Mouse (Mus musculus) hindbrain, embryonic 16.5 days (tissue): ENCODE data around the gene Vasn. TPM values are rescaled to one million over a fixed set of nuclear protein-coding genes. Genes with fewer than 3 reads are reported as not detected.
A peak's percentile ranks its signal among the peaks of the same experiment; 100 is the strongest.
"Not testable (repeated sequence)": the region's sequence is repeated elsewhere in the genome, so short reads cannot be mapped to it uniquely, and the experiment has no call there.

ENCODE experiments used
- ATAC-seq: fragments of 200-750 bp; cut with Nextera tagmentation; 2 replicates; pipeline ENCODE4 v1.8.0; 2017; ENCODE audit warnings: moderate TSS enrichment, moderate library complexity
- H3K27ac ChIP-seq: fragments of 300-500 bp; sonication (generic); 2 replicates; pipeline ENCODE4 v1.5.1; 2014; ENCODE audit warnings: low read depth, mild to moderate bottlenecking, control low read depth, low read length, moderate library complexity
- H3K27me3 ChIP-seq: fragments of 300-500 bp; sonication (generic); replicated peaks from 2 replicates; pipeline ENCODE4 v1.6.1; 2014; ENCODE audit warnings: low read length; ENCODE audit not compliant: control insufficient read depth, insufficient read depth
- H3K36me3 ChIP-seq: fragments of 300-500 bp; sonication (generic); 2 replicates; pipeline ENCODE4 v1.6.1; 2014; ENCODE audit warnings: mild to moderate bottlenecking, low read length, moderate library complexity, mixed read lengths; ENCODE audit not compliant: control insufficient read depth, insufficient read depth
- H3K4me1 ChIP-seq: fragments of 300-500 bp; sonication (generic); 2 replicates; pipeline ENCODE4 v1.6.1; 2014; ENCODE audit warnings: low read depth, low read length; ENCODE audit not compliant: control insufficient read depth, insufficient read depth
- H3K4me2 ChIP-seq: fragments of 300-500 bp; sonication (generic); 2 replicates; pipeline ENCODE4 v1.6.1; 2014; ENCODE audit warnings: mild to moderate bottlenecking, low read length, control low read depth, moderate library complexity
- H3K4me3 ChIP-seq: fragments of 300-500 bp; sonication (generic); 2 replicates; pipeline ENCODE4 v1.5.1; 2014; ENCODE audit warnings: mild to moderate bottlenecking, low read length, control low read depth, moderate library complexity
- H3K9ac ChIP-seq: fragments of 300-500 bp; sonication (generic); 2 replicates; pipeline ENCODE4 v1.6.1; 2014; ENCODE audit warnings: low read depth, mild to moderate bottlenecking, control low read depth, low read length, moderate library complexity
- H3K9me3 ChIP-seq: fragments of 300-500 bp; sonication (generic); 2 replicates; pipeline ENCODE4 v1.6.1; 2014; ENCODE audit warnings: mild to moderate bottlenecking, low read length, moderate library complexity; ENCODE audit not compliant: control insufficient read depth
- WGBS: fragments of 180-500 bp; shearing (Covaris S2); extraction: QIAGEN DNeasy Blood & Tissue Kit; methylation state at CpG from one replicate; pipeline ENCODE4 v1.1.7; 2014; 5-methylcytosine and 5-hydroxymethylcytosine counted together
- polyA plus RNA-seq: library from polyadenylated mRNA; unstranded; fragments of >200 nt; fragmentation: Nextera tagmentation; extraction: Ambion mirVana; gene quantifications from 2 replicates; pipeline ENCODE4 v1.2.1, GENCODE M21; 2015

Vasn gene
- polyA plus RNA-seq, 1 experiment from 2014 or later, result 6.0 TPM

DNA sequence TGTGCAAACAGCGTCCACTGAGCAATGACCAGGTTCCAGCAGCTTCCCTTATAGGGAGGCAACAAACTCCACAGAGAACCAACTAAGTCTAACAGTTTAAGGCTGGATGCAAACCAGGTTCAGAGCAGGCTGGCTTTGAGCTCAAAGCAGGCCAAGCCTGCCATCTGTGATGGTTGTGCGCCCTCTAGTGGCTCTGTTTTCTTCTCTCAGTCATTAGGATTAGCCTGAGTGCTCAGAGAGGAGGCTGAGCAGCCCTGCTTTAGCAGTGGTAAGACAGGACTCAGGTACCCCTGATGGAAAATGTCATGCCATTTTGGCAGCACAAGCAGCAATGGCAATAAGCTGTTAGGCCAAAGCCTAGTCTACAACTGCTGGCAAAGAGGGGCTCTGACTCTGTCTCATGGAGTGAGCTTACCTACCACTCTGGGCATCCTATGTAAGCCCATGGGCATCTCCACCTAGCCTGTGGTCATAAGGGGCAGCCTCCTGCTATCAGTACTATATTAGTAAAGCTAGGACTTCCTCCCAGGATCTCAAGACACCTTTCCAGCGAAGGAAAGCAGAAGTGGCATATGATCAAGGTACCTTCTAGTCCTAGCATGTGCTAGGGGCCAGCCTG, 27.6 kb downstream of the Vasn start:
- ATAC-seq, result peak; percentile 93
- peaks cover 10% of the 10 kb centered on the region; the same call in 1 of the 2 replicates for H3K36me3 ChIP-seq
- 22% methylated on average over 3 of the region's 3 CpGs for WGBS
- no peak overlapping the region for H3K27ac ChIP-seq
- no peak overlapping the region for H3K4me3 ChIP-seq
- H3K27me3 ChIP-seq, result no peaks in the 10 kb centered on the region
- H3K9me3 ChIP-seq, result no peaks in the 10 kb centered on the region
- H3K4me1 ChIP-seq, result no peaks in the 10 kb centered on the region
- no peak overlapping the region for H3K9ac ChIP-seq
- no peak overlapping the region for H3K4me2 ChIP-seq

DNA sequence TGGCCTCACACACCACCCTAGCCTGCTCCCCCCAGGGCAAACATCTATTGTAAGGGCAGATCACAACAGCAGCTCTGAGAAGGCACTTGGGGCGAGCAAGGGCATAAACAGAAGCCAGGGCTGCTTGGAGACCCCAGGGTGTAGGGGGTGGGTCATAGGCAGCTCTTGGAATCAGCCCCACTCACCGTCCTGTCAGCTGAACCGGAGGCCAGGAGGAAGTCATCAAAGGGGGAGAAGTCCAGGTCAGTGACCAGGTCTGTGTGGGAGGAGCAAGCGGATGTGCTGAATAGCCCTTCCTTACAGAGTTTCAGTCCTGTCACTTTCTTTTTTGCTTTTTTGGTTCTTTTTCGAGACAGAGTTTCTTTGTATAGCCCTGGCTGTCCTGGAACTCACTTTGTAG, 30.6 kb downstream of the Vasn start:
- Histone ChIP-seq H3K4me1 (no peaks in the 10 kb centered on the region), H3K9ac (no peak overlapping the region), H3K4me3 (no peak overlapping the region), H3K27ac (no peak overlapping the region), H3K36me3 (peaks cover 13% of the 10 kb centered on the region; the same call in 1 of the 2 replicates), H3K4me2 (no peak overlapping the region), H3K9me3 (no peaks in the 10 kb centered on the region), H3K27me3 (no peaks in the 10 kb centered on the region)
- WGBS, result 87% methylated on average over 5 of the region's 5 CpGs
- no peak for ATAC-seq

DNA sequence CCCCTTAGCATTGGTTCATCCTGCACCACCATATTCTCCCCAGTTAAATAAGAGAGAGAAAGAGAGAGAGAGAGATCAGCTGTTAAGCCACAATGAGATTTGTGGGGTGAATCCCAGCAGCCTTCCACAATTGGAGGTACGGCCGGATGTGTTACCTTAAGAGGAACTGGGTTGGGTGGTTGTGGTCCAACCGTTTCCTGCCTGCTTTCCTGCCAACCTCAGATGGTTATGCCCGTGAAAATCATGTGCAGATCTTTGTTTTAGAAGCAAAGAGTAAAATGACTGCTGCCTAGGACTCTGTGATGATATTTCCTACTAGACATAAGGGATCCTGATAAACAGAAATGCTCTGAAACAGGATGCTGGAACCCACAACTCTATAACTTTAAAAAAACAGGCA, 34.4 kb downstream of the Vasn start:
- Histone ChIP-seq H3K27me3 (no peaks in the 10 kb centered on the region), H3K4me3 (no peak overlapping the region), H3K4me1 (peaks cover 9% of the 10 kb centered on the region), H3K36me3 (0 out of 2 replicates have a peak, but pooled peaks cover 2% of the 10 kb centered on the region), H3K9ac (no peak overlapping the region), H3K4me2 (no peak overlapping the region), H3K27ac (no peak overlapping the region), H3K9me3 (no peaks in the 10 kb centered on the region)
- no peak for ATAC-seq
- WGBS, result 85% methylated on average over 4 of the region's 4 CpGs

DNA sequence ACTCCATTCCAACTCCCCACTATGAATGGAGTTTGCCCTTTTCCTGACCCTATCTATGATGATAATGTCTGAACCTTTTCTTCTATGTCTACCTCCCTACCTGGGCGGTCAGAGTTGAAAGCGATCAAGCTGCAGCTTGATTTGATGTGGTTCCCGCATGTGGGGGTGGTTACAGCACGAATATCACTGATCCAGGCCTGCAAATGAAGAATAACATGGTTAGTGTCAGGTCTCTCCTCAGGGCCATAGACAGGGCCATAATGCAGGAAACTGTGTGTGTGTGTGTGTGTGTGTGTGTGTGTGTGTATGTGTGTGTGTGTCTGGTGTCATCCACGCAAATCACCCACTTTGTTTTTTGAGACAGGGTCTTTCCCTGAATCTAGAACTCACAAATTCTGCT, 37.1 kb downstream of the Vasn start:
- Histone ChIP-seq H3K27ac (no peak overlapping the region), H3K4me3 (no peak overlapping the region), H3K9ac (no peak overlapping the region), H3K27me3 (no peaks in the 10 kb centered on the region), H3K4me1 (peaks cover 11% of the 10 kb centered on the region), H3K9me3 (no peaks in the 10 kb centered on the region), H3K4me2 (no peak overlapping the region), H3K36me3 (0 out of 2 replicates have a peak, but pooled peaks cover 2% of the 10 kb centered on the region)
- ATAC-seq, result no peak
- WGBS, result 95% methylated on average over 5 of the region's 5 CpGs

DNA sequence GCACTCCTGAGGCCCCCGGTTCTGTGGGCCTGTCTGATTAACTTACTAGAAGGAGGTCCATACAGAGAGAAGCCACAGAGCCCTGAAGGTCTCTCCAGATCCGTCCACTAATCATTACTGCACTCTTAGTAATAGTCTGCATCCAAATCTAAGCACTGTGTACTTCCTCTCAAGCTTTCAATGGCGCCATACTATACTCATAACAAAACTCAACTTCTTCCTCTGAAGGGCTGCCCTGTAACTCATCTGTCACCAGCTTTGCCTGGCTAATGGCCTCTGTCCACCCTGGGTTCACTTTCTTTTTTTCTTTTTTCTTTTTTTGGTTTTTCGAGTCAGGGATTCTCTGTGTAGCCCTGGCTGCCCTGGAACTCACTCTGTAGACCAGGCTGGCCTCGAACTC, 38.3 kb downstream of the Vasn start:
- WGBS, result 87% methylated on average over 5 of the region's 5 CpGs
- no peak for ATAC-seq
- Histone ChIP-seq H3K36me3 (0 out of 2 replicates have a peak, but pooled peaks cover 2% of the 10 kb centered on the region), H3K4me1 (peaks cover 13% of the 10 kb centered on the region), H3K4me2 (no peak overlapping the region), H3K9me3 (no peaks in the 10 kb centered on the region), H3K9ac (no peak overlapping the region), H3K27ac (no peak overlapping the region), H3K4me3 (no peak overlapping the region), H3K27me3 (no peaks in the 10 kb centered on the region)

DNA sequence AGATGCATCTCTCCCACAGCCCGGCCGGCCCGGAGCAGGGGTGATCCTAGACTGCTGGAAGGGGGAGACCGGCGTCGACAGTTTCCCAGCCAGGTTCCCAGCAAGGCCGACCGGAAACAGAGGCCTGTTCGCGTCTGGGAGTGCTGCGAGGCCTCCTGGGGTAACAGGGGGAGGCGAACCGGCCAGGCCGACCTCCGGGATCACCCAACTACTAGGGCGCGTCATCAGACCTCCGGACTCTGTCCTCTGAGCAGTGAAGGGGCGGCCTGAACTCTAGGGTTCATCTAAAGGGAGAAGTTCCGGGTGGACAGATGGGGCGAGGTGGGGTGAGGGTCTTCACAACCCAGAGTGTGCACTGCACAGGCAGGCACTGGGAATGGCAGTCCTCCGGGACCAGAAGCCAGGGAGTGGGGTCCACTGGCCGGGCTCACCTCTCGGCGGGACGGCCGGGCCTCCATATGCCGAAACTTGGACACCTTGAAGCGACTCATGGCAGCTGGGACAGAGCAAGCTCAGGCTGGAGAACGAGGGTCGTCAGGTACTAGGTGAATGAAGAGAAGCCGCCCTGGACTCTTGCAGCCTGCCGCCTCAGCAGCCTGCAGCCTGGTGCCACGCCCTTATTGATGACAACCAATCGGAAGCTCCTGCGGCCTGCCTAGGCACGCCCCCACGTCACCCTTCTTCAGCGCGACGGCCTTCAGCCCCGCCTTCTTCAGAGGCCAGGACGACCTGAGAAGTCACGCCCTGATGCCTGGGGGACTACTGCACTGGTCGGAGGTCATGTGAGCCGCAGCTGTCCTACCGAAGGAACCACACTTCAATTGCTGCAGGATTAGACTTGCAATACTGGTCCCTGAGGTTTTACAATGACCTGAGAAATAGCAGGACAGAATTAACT, 39.6 kb downstream of the Vasn start, which contains the start of gene Coro7:
Gene Coro7, minus strand, starts transcription at position 657 of the 898 bp plus-strand sequence.
- under 1% methylated on average over 47 of the region's 47 CpGs for WGBS
- peak; percentile 90 for ATAC-seq
- Histone ChIP-seq H3K4me2 (peak within 1 kb of the TSS; percentile 77), H3K27ac (peak within 1 kb of the TSS; percentile 39), H3K4me1 (peaks cover 16% of the 10 kb centered on the region), H3K9me3 (no peaks in the 10 kb centered on the region), H3K4me3 (peak within 1 kb of the TSS; percentile 77), H3K36me3 (0 out of 2 replicates have a peak, but pooled peaks cover 2% of the 10 kb centered on the region), H3K27me3 (no peaks in the 10 kb centered on the region), H3K9ac (peak within 1 kb of the TSS; percentile 80)

DNA sequence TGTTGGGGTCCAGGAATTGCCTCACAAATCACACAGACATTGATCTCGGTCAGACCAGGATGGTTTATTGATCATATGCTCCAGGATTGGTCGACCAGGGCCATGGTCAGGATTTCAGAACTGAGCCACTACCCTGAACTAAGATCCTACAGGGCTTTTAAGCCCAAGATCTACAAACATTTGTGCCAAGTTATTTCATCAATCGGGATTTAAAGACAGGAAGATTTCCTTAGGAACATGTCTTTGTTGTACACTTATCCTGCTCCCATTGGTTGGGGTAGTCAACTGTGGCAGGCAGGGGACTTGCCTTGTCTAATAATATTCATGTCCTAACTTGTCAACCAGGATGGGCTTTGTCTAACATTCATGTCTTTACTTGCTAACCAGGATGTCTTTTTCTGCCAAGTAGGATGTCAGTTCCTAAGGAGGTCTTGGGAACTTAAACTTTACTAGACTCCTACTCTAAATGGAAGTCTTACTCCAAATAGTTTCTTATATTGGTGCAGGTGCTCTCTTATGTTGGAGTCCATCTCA, 41.2 kb downstream of the Vasn start:
- H3K36me3 ChIP-seq, ATAC-seq, H3K9me3 ChIP-seq, H3K27me3 ChIP-seq, H3K4me3 ChIP-seq, H3K27ac ChIP-seq, H3K4me2 ChIP-seq, H3K9ac ChIP-seq: not testable (repeated sequence)
- peaks cover 24% of the 10 kb centered on the region for H3K4me1 ChIP-seq
- 91% methylated on average over 3 of the region's 3 CpGs for WGBS

DNA sequence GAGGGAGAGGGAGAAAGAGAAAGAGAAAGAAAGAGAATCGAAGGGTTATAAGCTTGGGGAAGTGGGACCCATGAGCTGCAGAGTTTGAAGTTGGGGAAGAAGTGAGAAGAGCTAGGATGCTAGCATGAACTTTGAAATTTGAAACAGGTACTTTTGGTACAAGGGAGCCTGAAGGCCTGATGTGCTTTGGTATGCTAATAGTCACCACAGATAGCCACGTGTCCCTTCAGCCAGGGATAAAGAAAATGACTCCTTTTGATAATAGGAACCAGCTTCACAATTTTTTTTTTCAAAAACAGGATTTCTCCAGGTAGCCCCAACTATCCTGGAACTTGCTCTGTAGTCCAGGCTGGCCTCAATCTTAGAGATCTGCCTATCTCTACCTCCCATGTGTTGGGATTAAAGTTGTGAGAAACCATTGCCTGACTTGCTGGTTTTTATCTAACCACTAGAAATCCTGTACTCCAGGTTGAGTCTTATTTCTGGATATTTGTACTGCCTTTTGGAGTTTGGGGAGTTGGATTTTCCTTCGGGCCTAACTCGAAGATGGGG, 43.0 kb downstream of the Vasn start:
- Histone ChIP-seq H3K9me3 (no peaks in the 10 kb centered on the region), H3K27me3 (no peaks in the 10 kb centered on the region), H3K36me3 (peaks cover 2% of the 10 kb centered on the region; the same call in 1 of the 2 replicates), H3K4me2 (peak overlapping the region; percentile 75), H3K4me1 (peaks cover 24% of the 10 kb centered on the region), H3K4me3 (no peak overlapping the region), H3K27ac (no peak overlapping the region; the same call in 1 of the 2 replicates), H3K9ac (no peak overlapping the region)
- 80% methylated on average over 4 of the region's 4 CpGs for WGBS
- ATAC-seq, result no peak

DNA sequence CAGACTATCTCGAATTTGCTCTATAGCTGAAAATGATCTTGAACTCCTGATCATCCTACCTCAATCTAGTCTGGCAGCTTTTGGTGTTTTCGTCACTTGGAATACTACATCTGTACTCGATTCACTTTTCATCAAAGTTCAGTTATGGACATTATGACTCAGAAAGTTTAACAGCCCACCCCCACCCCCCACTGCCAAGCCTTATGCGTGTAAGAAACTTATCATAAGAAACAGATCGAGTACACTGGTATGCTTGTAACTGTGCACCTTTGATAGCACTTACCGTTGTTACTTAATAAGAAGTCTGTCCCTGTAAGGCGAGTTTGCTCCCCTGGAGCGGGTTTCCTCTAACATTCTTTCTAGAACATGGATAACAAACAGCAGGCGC, 43.4 kb downstream of the Vasn start:
- Histone ChIP-seq H3K4me2 (peak overlapping the region; percentile 75), H3K9ac (peak overlapping the region; percentile 93), H3K36me3 (peaks cover 6% of the 10 kb centered on the region; the same call in 1 of the 2 replicates), H3K27ac (peak overlapping the region; percentile 91), H3K4me1 (peaks cover 23% of the 10 kb centered on the region), H3K9me3 (no peaks in the 10 kb centered on the region), H3K27me3 (no peaks in the 10 kb centered on the region), H3K4me3 (peak overlapping the region; percentile 93)
- 33% methylated on average over 9 of the region's 9 CpGs for WGBS
- no peak for ATAC-seq
